Mouse (Mus musculus) adrenal gland, postnatal 14 days (tissue): ENCODE data around the gene Boc. TPM values are rescaled to one million over a fixed set of nuclear protein-coding genes. Genes with fewer than 3 reads are reported as not detected.
"Not testable (repeated sequence)": the region's sequence is repeated elsewhere in the genome, so short reads cannot be mapped to it uniquely, and the experiment has no call there.

Source experiments
- DNase-seq: peaks from one replicate; pipeline ENCODE4 v3.0.0; 2021; ENCODE audit warnings: mixed read lengths
- microRNA-seq, 2 experiments: library from miRNA; unstranded; fragments of <30 nt; microRNA quantifications; one replicate each; pipeline ENCODE4 v1.2.0; 2021
- total RNA-seq: library from RNA; stranded (reverse); gene quantifications from 2 replicates; pipeline ENCODE4 v1.2.3, GENCODE M21; 2021

Boc gene
- total RNA-seq, 1 experiment from 2014 or later, result 43.0 TPM

DNA sequence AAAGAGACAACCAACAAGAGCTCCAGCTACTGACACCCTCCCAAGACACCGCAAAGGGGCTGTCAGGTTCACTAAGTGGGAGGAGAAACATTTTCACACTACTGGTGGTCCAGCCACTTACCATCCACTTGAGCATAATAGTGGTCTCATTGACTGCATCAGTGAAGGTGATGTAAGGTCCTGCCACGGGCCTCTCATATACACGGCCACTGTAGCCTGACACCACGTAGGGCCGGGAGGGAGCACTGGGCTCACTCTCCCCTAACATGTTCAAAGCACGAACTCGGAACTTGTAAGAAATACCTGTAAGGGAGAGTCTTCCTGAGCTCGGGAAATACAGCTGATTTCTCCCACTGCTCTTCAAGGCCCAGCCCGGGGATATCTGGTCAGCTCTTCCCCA lies 67.6 kb downstream of the Boc start:
- no peak for DNase-seq

GRCm38 (mm10) chr16:44487194-44487593 lies 71.5 kb downstream of the Boc start:
- no peak for DNase-seq

DNA sequence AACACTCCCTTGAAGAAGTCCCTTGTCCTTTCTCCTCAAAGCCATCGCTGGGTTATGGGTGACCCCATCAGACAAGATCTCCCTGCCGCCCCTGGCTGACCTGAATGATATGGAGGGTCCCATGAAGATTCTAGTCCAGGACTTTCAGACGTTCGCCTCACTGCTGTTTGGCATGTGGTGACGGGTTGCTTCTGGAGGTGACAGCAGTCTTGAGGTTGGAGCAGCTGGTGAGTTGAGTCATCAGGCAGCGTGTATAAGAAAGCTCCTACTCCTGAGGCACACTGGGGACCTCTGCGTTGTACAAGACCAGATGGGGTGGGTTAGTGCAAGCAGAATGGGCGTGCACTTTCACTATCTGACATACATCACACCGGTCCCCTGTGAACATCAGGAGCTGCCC lies 72.1 kb downstream of the Boc start:
- no peak for DNase-seq

DNA sequence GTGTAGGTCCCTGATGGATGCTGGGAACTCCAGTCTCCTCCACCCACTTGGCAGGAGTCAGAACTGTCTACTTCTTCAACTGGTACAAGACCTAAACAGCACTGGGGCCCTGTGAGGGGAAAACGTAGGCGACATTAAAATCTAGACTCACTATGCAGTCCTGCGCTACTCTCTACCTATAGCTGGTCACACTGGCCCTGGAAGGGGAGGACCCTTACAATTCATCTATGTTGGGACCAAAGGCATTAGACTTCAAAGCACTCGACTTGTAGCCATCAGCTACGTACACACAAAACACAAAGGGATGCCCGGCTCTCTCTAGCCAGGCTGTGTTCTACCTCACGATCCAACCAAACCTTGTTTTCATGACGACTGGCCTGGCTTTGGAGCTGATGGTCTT lies 73.0 kb downstream of the Boc start:
- DNase-seq, result no peak

- no peak for DNase-seq
These were observed 73.9 kb downstream of the Boc start for GRCm38 (mm10) chr16:44484831-44485230.

DNA sequence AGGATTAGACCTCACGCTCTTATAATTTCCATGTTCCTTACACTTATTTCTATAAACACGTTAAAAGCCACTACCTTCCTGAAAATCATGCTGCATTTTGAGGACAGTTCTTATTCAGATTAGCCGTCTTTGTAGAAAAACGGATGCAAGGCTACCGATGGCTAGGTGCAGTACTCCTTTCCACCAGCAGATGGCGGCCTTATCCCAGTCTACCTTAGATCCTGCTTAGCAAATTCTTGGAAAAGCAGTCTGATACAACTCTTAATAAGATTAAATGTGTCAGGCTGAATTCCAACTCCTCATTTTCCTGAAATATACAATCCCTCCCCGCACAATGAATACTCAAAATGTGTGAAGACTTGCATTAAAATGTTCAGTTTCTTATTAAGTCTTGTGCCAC lies 74.6 kb downstream of the Boc start:
- DNase-seq, result peak; percentile 89

GRCm38 (mm10) chr16:44481599-44482593 lies 76.8 kb downstream of the Boc start:
- no peak for DNase-seq

GRCm38 (mm10) chr16:44480616-44481015 lies 78.1 kb downstream of the Boc start:
- DNase-seq, result peak; percentile 48

GRCm38 (mm10) chr16:44479852-44480251 lies 78.8 kb downstream of the Boc start:
- DNase-seq, result no peak

GRCm38 (mm10) chr16:44478767-44479166 lies 79.9 kb downstream of the Boc start:
- no peak for DNase-seq

DNA sequence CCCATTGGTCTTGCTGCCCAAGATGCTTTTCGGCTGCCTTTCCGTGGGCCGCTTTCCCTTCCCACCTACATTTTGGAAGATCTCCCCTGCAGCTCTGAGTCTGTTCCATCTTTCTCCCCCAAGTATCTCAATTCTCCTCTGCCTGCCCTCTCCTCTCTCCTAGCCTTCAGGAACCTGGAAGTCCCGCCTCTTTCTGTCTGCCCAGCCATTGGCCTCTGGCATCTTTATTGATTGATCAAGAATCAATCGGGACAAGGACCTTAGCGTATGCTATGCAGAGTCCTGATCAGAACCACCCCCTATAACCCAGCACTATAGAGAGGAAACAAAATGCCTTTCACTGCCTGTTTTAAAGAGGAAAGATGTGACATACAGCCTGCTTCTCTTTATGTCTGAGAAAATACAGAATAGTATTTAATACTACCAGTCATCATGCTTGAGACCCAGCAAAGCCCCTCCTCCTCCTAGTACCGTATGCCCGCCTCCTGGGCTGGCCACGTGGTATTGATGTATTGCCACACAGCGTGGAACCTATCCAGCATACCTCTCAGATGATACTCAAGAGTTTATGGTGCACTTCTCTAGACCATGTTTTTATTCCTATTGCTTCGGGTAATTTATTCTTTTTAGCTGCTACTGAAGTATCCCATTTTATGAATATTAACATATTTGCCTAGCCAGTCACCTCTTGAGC lies 82.9 kb downstream of the Boc start:
- DNase-seq, result no peak

- DNase-seq, result no peak
These were observed 83.4 kb downstream of the Boc start for GRCm38 (mm10) chr16:44475281-44475680.

DNA sequence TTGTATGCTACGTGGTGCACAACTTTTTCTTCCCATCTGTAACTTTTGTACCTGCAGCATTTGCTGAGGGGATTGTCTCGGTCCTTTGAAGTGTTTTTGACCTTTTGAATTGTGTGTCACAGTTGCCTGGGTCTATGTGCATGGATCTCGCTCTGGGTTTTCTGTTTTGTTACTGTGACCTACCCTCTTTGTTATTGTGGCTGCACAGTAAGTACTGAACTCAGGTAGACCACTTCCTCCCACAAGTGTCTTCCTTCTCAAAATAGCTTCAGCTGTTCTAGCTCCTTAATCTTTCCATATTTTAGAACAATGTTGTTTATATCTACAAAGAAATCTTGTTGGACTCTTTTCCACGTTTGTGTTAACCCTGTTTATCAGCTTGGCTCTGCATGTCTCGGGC lies 97.8 kb downstream of the Boc start:
- DNase-seq, result no peak

- DNase-seq, result no peak
These were observed 99.9 kb downstream of the Boc start for GRCm38 (mm10) chr16:44458826-44459225.

- DNase-seq, result no peak
These were observed 100.8 kb downstream of the Boc start for GRCm38 (mm10) chr16:44457858-44458257.

GRCm38 (mm10) chr16:44441913-44442312 lies 116.8 kb downstream of the Boc start:
- not testable (repeated sequence) for DNase-seq

GRCm38 (mm10) chr16:44435481-44435880 lies 123.2 kb downstream of the Boc start:
- DNase-seq, result no peak

Small RNAs within 50 kb of the gene (microRNA-seq; reads per million reads assigned to microRNA genes)
- 2.6 to 3.0 reads per million in 2 experiments for gene Mir3081

Other genes starting within 250 kb of the Boc start
- gene Sidt1, start 225.7 kb downstream of the Boc start, total RNA-seq, result 11.3 and 12.6 TPM in 2 replicates
- gene Spice1, start 211.8 kb downstream of the Boc start, total RNA-seq, result 21.5 and 23.5 TPM in 2 replicates
- 0.71 and 1.4 TPM in 2 replicates for gene Cfap44, start 164.1 kb downstream of the Boc start, total RNA-seq
- 9.2 and 10.8 TPM in 2 replicates for gene Nepro, start 165.4 kb upstream of the Boc start, total RNA-seq
- 19.0 and 20.1 TPM in 2 replicates for gene Gtpbp8, start 187.5 kb upstream of the Boc start, total RNA-seq
- 0.59 and 1.4 TPM in 2 replicates for gene Cd200r1, start 206.8 kb upstream of the Boc start, total RNA-seq